Mouse (Mus musculus) midbrain, postnatal 0 days (tissue): ENCODE measurements around the gene Uimc1. TPM values are rescaled to one million over a fixed set of nuclear protein-coding genes. Genes with fewer than 3 reads are reported as not detected.

Experiments used
- ATAC-seq: fragments of 200-750 bp; cut with Nextera tagmentation; 2 replicates; pipeline ENCODE4 v1.8.0; 2017; ENCODE audit warnings: moderate number of reproducible peaks, mild to moderate bottlenecking, moderate TSS enrichment, moderate library complexity; ENCODE audit not compliant: low FRiP score
- DNase-seq: peaks from one replicate; pipeline ENCODE4 v3.0.0-alpha.2; 2015; ENCODE audit warnings: low spot score
- H3K27ac ChIP-seq: fragments of 300-500 bp; sonication (generic); 2 replicates; pipeline ENCODE4 v1.5.1; 2014; ENCODE audit warnings: low read depth, mild to moderate bottlenecking, low read length, mixed read lengths
- H3K27me3 ChIP-seq: fragments of 300-500 bp; sonication (generic); 2 replicates; pipeline ENCODE4 v1.6.1; 2014; ENCODE audit warnings: low read length, control low read depth, mixed read lengths; ENCODE audit not compliant: insufficient read depth
- H3K36me3 ChIP-seq: fragments of 300-500 bp; sonication (generic); 2 replicates; pipeline ENCODE4 v1.6.1; 2014; ENCODE audit warnings: low read length, control low read depth, mixed read lengths; ENCODE audit not compliant: insufficient read depth
- H3K4me1 ChIP-seq: fragments of 300-500 bp; sonication (generic); 2 replicates; pipeline ENCODE4 v1.6.1; 2014; ENCODE audit warnings: mild to moderate bottlenecking, control low read depth, antibody characterized with exemption, low read length, mixed read lengths; ENCODE audit not compliant: insufficient read depth
- H3K4me2 ChIP-seq: fragments of 300-500 bp; sonication (generic); 2 replicates; pipeline ENCODE4 v1.6.1; 2014; ENCODE audit warnings: low read depth, mild to moderate bottlenecking, low read length, mixed read lengths; ENCODE audit not compliant: poor library complexity, severe bottlenecking
- H3K4me3 ChIP-seq: fragments of 300-500 bp; sonication (generic); 2 replicates; pipeline ENCODE4 v1.5.1; 2014; ENCODE audit warnings: low read depth, mild to moderate bottlenecking, low read length, moderate library complexity
- H3K9ac ChIP-seq: fragments of 300-500 bp; sonication (generic); replicated peaks from 2 replicates; pipeline ENCODE4 v1.6.1; 2014; ENCODE audit warnings: mild to moderate bottlenecking, low read length, moderate library complexity, mixed read lengths; ENCODE audit not compliant: poor library complexity, severe bottlenecking
- H3K9me3 ChIP-seq: fragments of 300-500 bp; sonication (generic); 2 replicates; pipeline ENCODE4 v1.6.1; 2016; ENCODE audit warnings: low read length, control low read depth
- CTCF ChIP-seq: IDR thresholded peaks from 2 replicates; pipeline ENCODE4 v1.5.1; 2016; ENCODE audit warnings: antibody characterized with exemption, mild to moderate bottlenecking
- WGBS: fragments of 180-500 bp; shearing (Covaris S2); extraction: QIAGEN DNeasy Blood & Tissue Kit; methylation state at CpG from one replicate; pipeline ENCODE4 v1.1.7; 2014; 5-methylcytosine and 5-hydroxymethylcytosine counted together
- polyA plus RNA-seq: library from polyadenylated mRNA; unstranded; fragments of >200 nt; fragmentation: Nextera tagmentation; extraction: Ambion mirVana; gene quantifications from 2 replicates; pipeline ENCODE4 v1.2.1, GENCODE M21; 2015
- total RNA-seq: library from RNA; depleted of rRNA; stranded (reverse); fragments of >200 nt; gene quantifications from 2 replicates; pipeline ENCODE4 v1.2.3, GENCODE M21; 2014

Uimc1 gene
- total and polyA plus RNA-seq, 2 experiments from 2014 or later: 10.5 to 13.3 TPM

- no peak overlapping the region for H3K27ac ChIP-seq
- WGBS: 93% methylated on average over 8 of the region's 8 CpGs
- no peak for TF ChIP-seq CTCF
- H3K9ac ChIP-seq: no peak overlapping the region
- no peak for DNase-seq
- H3K4me1 ChIP-seq: no peaks in the 10 kb centered on the region
- H3K4me2 ChIP-seq: no peak overlapping the region
- no peak overlapping the region for H3K4me3 ChIP-seq
- H3K9me3 ChIP-seq: no peaks in the 10 kb centered on the region
- no peak for ATAC-seq
- no peaks in the 10 kb centered on the region for H3K36me3 ChIP-seq
- H3K27me3 ChIP-seq: no peaks in the 10 kb centered on the region
Measured at GRCm38 (mm10) chr13:55107694-55108093, 7.6 kb upstream of the Uimc1 start.

GRCm38 (mm10) chr13:55107116-55107515 lies 7.0 kb upstream of the Uimc1 start:
- H3K4me2 ChIP-seq: no peak overlapping the region
- H3K9me3 ChIP-seq: no peaks in the 10 kb centered on the region
- WGBS: 94% methylated on average over 4 of the region's 4 CpGs
- H3K27ac ChIP-seq: no peak overlapping the region
- no peak for TF ChIP-seq CTCF
- no peak for ATAC-seq
- no peaks in the 10 kb centered on the region for H3K36me3 ChIP-seq
- DNase-seq: no peak
- no peaks in the 10 kb centered on the region for H3K27me3 ChIP-seq
- no peak overlapping the region for H3K4me3 ChIP-seq
- no peak overlapping the region for H3K9ac ChIP-seq
- H3K4me1 ChIP-seq: no peaks in the 10 kb centered on the region

DNA sequence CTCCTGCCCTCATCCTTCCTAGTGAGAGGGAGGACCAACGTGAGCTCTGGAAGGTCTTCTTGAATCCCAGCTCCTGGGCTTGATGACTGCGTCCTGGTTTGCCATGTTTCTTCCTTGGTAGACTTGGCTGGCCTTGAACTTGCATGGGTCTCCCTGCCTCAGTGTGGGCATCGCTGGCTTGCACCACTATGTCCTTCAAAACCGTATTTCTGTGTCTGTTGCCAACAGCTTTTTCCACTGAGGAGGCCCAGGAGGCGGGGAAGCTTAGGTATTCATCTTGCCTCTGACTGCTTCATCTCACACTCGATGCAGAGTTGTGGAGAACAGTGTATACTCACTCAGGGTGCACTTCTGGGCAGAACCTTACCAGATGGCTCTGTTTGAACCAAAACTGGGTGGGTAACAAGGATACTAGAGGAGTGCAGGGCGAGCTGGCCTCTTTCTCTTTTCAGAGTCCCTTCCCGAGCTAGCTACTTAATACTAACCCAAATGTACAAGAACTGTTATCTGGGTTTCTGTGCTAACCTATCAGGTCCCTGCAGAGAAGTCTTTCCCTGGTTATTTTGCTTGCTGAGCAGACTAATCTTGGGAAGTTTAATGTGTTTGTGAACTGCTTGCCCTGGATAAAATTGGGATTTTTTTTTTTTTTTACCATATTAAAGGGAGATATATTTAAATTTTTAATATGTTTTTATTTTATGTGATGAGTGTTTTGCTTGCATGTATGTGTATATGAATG lies 6.0 kb upstream of the Uimc1 start:
- Histone ChIP-seq H3K9ac (peak overlapping the region; percentile 96), H3K4me1 (no peaks in the 10 kb centered on the region), H3K4me2 (peak overlapping the region; percentile 77), H3K9me3 (no peaks in the 10 kb centered on the region), H3K27ac (peak overlapping the region; percentile 86), H3K4me3 (peak overlapping the region; percentile 90), H3K36me3 (no peaks in the 10 kb centered on the region), H3K27me3 (no peaks in the 10 kb centered on the region)
- 23% methylated on average over 8 of the region's 8 CpGs for WGBS
- DNase-seq: no peak
- no peak for TF ChIP-seq CTCF
- no peak for ATAC-seq

GRCm38 (mm10) chr13:55105045-55105952 lies 5.2 kb upstream of the Uimc1 start, which contains the start of gene Zfp346:
Zfp346 (plus strand) TSS chr13:55105311.
- DNase-seq: peak; percentile 97
- Histone ChIP-seq H3K9ac (peak within 1 kb of the TSS; percentile 96), H3K36me3 (no peaks in the 10 kb centered on the region), H3K27ac (peak within 1 kb of the TSS; percentile 86), H3K4me2 (peak within 1 kb of the TSS; percentile 77), H3K27me3 (no peaks in the 10 kb centered on the region), H3K9me3 (no peaks in the 10 kb centered on the region), H3K4me3 (peak within 1 kb of the TSS; percentile 90), H3K4me1 (no peaks in the 10 kb centered on the region)
- WGBS: under 1% methylated on average over 55 of the region's 66 CpGs
- peak; percentile 67 for TF ChIP-seq CTCF
- peak; percentile 92 for ATAC-seq

GRCm38 (mm10) chr13:55103351-55103750 lies 3.3 kb upstream of the Uimc1 start:
- no peak for ATAC-seq
- H3K4me2 ChIP-seq: no peak overlapping the region
- no peak overlapping the region for H3K27ac ChIP-seq
- H3K36me3 ChIP-seq: no peaks in the 10 kb centered on the region
- no peak for DNase-seq
- WGBS: 73% methylated on average over 2 of the region's 2 CpGs
- H3K4me1 ChIP-seq: no peaks in the 10 kb centered on the region
- H3K9ac ChIP-seq: no peak overlapping the region
- no peak for TF ChIP-seq CTCF
- H3K4me3 ChIP-seq: no peak overlapping the region
- H3K27me3 ChIP-seq: no peaks in the 10 kb centered on the region
- no peaks in the 10 kb centered on the region for H3K9me3 ChIP-seq

DNA sequence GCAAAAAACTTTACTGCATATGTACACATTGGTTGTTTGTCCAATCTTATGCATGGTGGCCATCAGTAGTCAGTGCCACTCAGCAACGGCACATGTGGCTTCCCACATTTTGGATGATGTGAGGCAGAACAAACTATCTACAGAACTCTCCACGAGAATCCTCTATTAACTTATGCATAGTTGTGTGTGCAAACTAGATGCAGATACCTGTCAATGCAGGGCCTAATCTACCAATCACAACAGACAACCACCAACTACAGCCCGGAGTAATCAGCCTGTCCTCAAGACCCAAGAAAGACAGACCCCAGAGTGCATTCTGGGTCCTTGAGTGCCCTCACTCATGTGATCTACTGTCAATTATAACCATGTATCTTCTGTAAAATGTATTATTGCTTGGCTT lies 2.3 kb upstream of the Uimc1 start:
- Histone ChIP-seq H3K9ac (no peak overlapping the region), H3K36me3 (no peaks in the 10 kb centered on the region), H3K9me3 (no peaks in the 10 kb centered on the region), H3K4me3 (no peak overlapping the region), H3K27me3 (no peaks in the 10 kb centered on the region), H3K27ac (no peak overlapping the region), H3K4me1 (no peaks in the 10 kb centered on the region), H3K4me2 (no peak overlapping the region)
- 97% methylated on average over 3 of the region's 3 CpGs for WGBS
- ATAC-seq: no peak
- no peak for TF ChIP-seq CTCF
- no peak for DNase-seq
